Mouse (Mus musculus) ZHBTc4 (cell line): ENCODE measurements around the gene Acmsd.

Source experiments
- DNase-seq: peaks from one replicate; pipeline ENCODE4 v3.0.0-alpha.2; 2011; ENCODE audit warnings: low read depth, low spot score

Gene Acmsd

GRCm38 (mm10) chr1:127775206-127775720 is 46.0 kb downstream of the Acmsd start:
- DNase-seq = no peak

- no peak for DNase-seq
Observed at GRCm38 (mm10) chr1:127776246-127776645, 47.0 kb downstream of the Acmsd start.

GRCm38 (mm10) chr1:127778611-127779010 is 49.4 kb downstream of the Acmsd start:
- no peak for DNase-seq

- DNase-seq = no peak
Observed at GRCm38 (mm10) chr1:127780142-127780541, 50.9 kb downstream of the Acmsd start.

- DNase-seq = no peak
Observed at GRCm38 (mm10) chr1:127780849-127781248, 51.6 kb downstream of the Acmsd start.

GRCm38 (mm10) chr1:127783862-127784261 is 54.6 kb downstream of the Acmsd start:
- DNase-seq = no peak

- DNase-seq = no peak
Observed at GRCm38 (mm10) chr1:127785882-127786281, 56.7 kb downstream of the Acmsd start.

GRCm38 (mm10) chr1:127788943-127789342 is 59.7 kb downstream of the Acmsd start:
- DNase-seq = no peak

- DNase-seq = no peak
Observed at GRCm38 (mm10) chr1:127793459-127793858, 64.2 kb downstream of the Acmsd start.

GRCm38 (mm10) chr1:127795087-127795769 is 66.0 kb downstream of the Acmsd start:
- no peak for DNase-seq

GRCm38 (mm10) chr1:127796341-127796740 is 67.1 kb downstream of the Acmsd start:
- no peak for DNase-seq

GRCm38 (mm10) chr1:127796752-127797151 is 67.5 kb downstream of the Acmsd start:
- peak; percentile 23 for DNase-seq

- DNase-seq = peak; percentile 59
Observed at GRCm38 (mm10) chr1:127802916-127803315, 73.7 kb downstream of the Acmsd start.

GRCm38 (mm10) chr1:127808671-127809070 is 79.5 kb downstream of the Acmsd start:
- no peak for DNase-seq

GRCm38 (mm10) chr1:127812929-127813328 is 83.7 kb downstream of the Acmsd start:
- DNase-seq = no peak

- DNase-seq = no peak
Observed at GRCm38 (mm10) chr1:127816381-127816780, 87.2 kb downstream of the Acmsd start.
